Mouse (Mus musculus): ENCODE data around the gene Bmp2.

GRCm38 (mm10) chr2:133505678-133506077 lies 46.3 kb upstream of the Bmp2 start:
- no peak for TF ChIP-seq EP300 (IDR thresholded peaks at IDR 0.05; ENCODE audit: low read length)
- no peak for TF ChIP-seq POLR2A (IDR thresholded peaks at IDR 0.05; ENCODE audit: low read depth, low read length)
- TF ChIP-seq TCF12 (IDR thresholded peaks at IDR 0.05; ENCODE audit: low read depth, low read length): no peak
- TF ChIP-seq POLR2AphosphoS2 (IDR thresholded peaks at IDR 0.05; ENCODE audit: low read depth, low read length): no peak
- no peak for TF ChIP-seq BHLHE40 (IDR thresholded peaks at IDR 0.05; ENCODE audit: low read depth, low read length)
- TF ChIP-seq RCOR1 (conservative IDR thresholded peaks at IDR 0.05; ENCODE audit: low read depth, low read length): no peak
- TF ChIP-seq CTCF (conservative IDR thresholded peaks at IDR 0.05 in 1 of 2, IDR thresholded peaks at IDR 0.05 in 1 of 2; ENCODE audit: low read depth in 2 of 2, low read length in 2 of 2): no peak
- no peak for TF ChIP-seq MYC (IDR thresholded peaks at IDR 0.05; ENCODE audit: low read depth, low read length)
- TF ChIP-seq SMC3 (IDR thresholded peaks at IDR 0.05; ENCODE audit: low read depth, low read length): no peak
- TF ChIP-seq ZC3H11A (IDR thresholded peaks at IDR 0.05; ENCODE audit: low read depth, low read length): no peak
- TF ChIP-seq HCFC1 (IDR thresholded peaks at IDR 0.05; ENCODE audit: low read depth, low read length): no peak
- TF ChIP-seq JUND (conservative IDR thresholded peaks at IDR 0.05; ENCODE audit: low read depth, low read length): no peak
- no peak for TF ChIP-seq MAX (IDR thresholded peaks at IDR 0.05; ENCODE audit: low read length)
- no peak for TF ChIP-seq KAT2A (IDR thresholded peaks at IDR 0.05; ENCODE audit: insufficient replicate concordance, low read length)
